Mouse (Mus musculus): Measurements from ENCODE around the gene Macrod2. TPM values are rescaled to one million over a fixed set of nuclear protein-coding genes. Genes with fewer than 3 reads are reported as not detected.

Gene Macrod2
- polyA plus RNA-seq, 1 experiment: 3.8 TPM

GRCm38 (mm10) chr2:142250383-142250782 lies 1855.3 kb downstream of the Macrod2 start:
- no peak for TF ChIP-seq CTCF (IDR thresholded peaks at IDR 0.05; ENCODE audit: extremely low read depth, insufficient read length, insufficient replicate concordance, low read depth, low read length)
- no peak for TF ChIP-seq POLR2A (IDR thresholded peaks at IDR 0.05; ENCODE audit: low read depth, low read length)
- no peak overlapping the region for H3K27ac ChIP-seq (ENCODE audit: insufficient read depth, low read depth, low read length)
- WGBS: 22% methylated on average over 4 of the region's 4 CpGs
- no peaks in the 10 kb centered on the region for H3K4me1 ChIP-seq (ENCODE audit: control insufficient read depth, insufficient read depth, insufficient read length, low read length)
- H3K4me3 ChIP-seq (ENCODE audit: low read depth, low read length): no peak overlapping the region
- H3K36me3 ChIP-seq (ENCODE audit: control insufficient read depth, insufficient read depth, low read length): no peaks in the 10 kb centered on the region
- no peaks in the 10 kb centered on the region for H3K27me3 ChIP-seq (ENCODE audit: control insufficient read depth, insufficient read depth, low read length)

GRCm38 (mm10) chr2:142251518-142251917 lies 1856.4 kb downstream of the Macrod2 start:
- H3K27me3 ChIP-seq (ENCODE audit: control insufficient read depth, insufficient read depth, low read length): no peaks in the 10 kb centered on the region
- no peaks in the 10 kb centered on the region for H3K36me3 ChIP-seq (ENCODE audit: control insufficient read depth, insufficient read depth, low read length)
- H3K27ac ChIP-seq (ENCODE audit: insufficient read depth, low read depth, low read length): no peak overlapping the region
- TF ChIP-seq CTCF (IDR thresholded peaks at IDR 0.05; ENCODE audit: extremely low read depth, insufficient read length, insufficient replicate concordance, low read depth, low read length): no peak
- TF ChIP-seq POLR2A (IDR thresholded peaks at IDR 0.05; ENCODE audit: low read depth, low read length): no peak
- WGBS: 60% methylated on average over 2 of the region's 2 CpGs
- H3K4me1 ChIP-seq (ENCODE audit: control insufficient read depth, insufficient read depth, insufficient read length, low read length): no peaks in the 10 kb centered on the region
- H3K4me3 ChIP-seq (ENCODE audit: low read depth, low read length): no peak overlapping the region

DNA sequence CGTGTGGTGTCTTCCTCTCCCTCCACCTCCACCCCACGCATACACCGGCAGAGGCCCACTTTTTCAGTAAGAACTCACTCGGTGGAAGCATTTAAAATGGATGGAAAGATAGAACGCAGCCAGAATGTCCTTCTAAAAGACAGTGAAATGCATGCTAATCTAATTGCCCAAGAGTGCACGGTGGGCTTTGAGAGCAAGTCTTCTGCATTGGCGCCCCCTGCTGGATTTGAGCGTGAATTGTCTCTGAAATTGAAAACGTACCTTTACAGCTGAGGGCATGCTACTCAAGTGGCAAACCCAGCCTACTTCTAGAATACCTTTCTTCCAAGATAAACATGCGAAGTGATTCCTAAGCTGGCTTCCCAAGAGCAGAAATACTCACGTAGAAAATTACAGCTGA lies 1858.8 kb downstream of the Macrod2 start:
- 22% methylated on average over 11 of the region's 11 CpGs for WGBS
- H3K27ac ChIP-seq (ENCODE audit: insufficient read depth, low read depth, low read length): no peak overlapping the region
- TF ChIP-seq CTCF (IDR thresholded peaks at IDR 0.05; ENCODE audit: extremely low read depth, insufficient read length, insufficient replicate concordance, low read depth, low read length): peak; percentile 53; the same call in 1 of the 2 replicates
- no peak for TF ChIP-seq POLR2A (IDR thresholded peaks at IDR 0.05; ENCODE audit: low read depth, low read length)

DNA sequence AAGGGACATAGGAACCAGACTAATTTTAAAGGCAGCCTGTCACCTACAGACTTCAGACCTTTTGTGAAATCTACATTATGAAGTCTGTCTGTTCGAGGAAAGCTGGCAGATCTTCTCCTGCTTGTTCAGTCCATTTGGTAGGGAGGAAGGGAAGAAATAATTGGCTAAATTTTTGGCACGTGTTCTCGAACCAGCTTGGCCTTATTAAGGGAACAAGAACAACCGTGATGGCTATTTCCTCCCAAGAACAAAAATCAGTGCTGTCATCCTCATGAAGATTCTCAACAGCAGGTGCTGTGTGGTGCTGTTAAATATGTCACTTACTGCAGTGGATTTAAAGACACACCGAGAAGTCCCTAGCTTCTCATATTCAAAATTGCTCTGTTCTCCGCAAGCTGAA lies 1859.5 kb downstream of the Macrod2 start:
- H3K4me1 ChIP-seq (ENCODE audit: control insufficient read depth, insufficient read depth, insufficient read length, low read length): no peaks in the 10 kb centered on the region
- H3K36me3 ChIP-seq (ENCODE audit: control insufficient read depth, insufficient read depth, low read length): no peaks in the 10 kb centered on the region
- no peak overlapping the region for H3K4me3 ChIP-seq (ENCODE audit: low read depth, low read length)
- H3K27me3 ChIP-seq (ENCODE audit: control insufficient read depth, insufficient read depth, low read length): no peaks in the 10 kb centered on the region
- TF ChIP-seq CTCF (IDR thresholded peaks at IDR 0.05; ENCODE audit: extremely low read depth, insufficient read length, insufficient replicate concordance, low read depth, low read length): no peak
- no peak for TF ChIP-seq POLR2A (IDR thresholded peaks at IDR 0.05; ENCODE audit: low read depth, low read length)
- 79% methylated on average over 6 of the region's 6 CpGs for WGBS
- no peak overlapping the region for H3K27ac ChIP-seq (ENCODE audit: insufficient read depth, low read depth, low read length)

More for the DNA sequence above, 1858.8 kb downstream of the Macrod2 start:
- Histone ChIP-seq H3K4me1 (ENCODE audit: control insufficient read depth, insufficient read depth, insufficient read length, low read length) (no peaks in the 10 kb centered on the region), H3K36me3 (ENCODE audit: control insufficient read depth, insufficient read depth, low read length) (no peaks in the 10 kb centered on the region), H3K4me3 (ENCODE audit: low read depth, low read length) (no peak overlapping the region), H3K27me3 (ENCODE audit: control insufficient read depth, insufficient read depth, low read length) (no peaks in the 10 kb centered on the region)

GRCm38 (mm10) chr2:142257501-142257900 lies 1862.4 kb downstream of the Macrod2 start:
- TF ChIP-seq CTCF (IDR thresholded peaks at IDR 0.05; ENCODE audit: extremely low read depth, insufficient read length, insufficient replicate concordance, low read depth, low read length) (no peak), POLR2A (IDR thresholded peaks at IDR 0.05; ENCODE audit: low read depth, low read length) (no peak)
- WGBS: 91% methylated on average over 1 of the region's 1 CpGs

DNA sequence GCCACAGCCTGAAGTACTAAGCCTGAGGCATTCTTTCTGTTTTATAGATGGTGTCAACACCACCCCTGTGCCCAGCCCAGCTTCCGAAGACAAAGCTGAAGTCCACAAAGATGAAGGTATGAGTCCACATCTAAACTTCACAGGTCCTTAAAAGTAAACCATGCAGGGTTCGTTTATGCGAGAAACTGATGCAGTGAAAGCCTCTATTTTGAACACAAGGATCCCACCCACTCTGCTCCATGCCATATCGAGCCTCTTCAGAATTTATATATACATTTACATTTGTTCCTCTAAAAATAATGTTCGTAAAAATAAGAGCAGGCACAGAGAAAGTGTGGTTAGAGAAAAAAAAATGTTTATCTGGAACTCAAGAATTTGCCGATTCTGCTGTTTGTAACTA lies 1865.9 kb downstream of the Macrod2 start:
- no peaks in the 10 kb centered on the region for H3K36me3 ChIP-seq (ENCODE audit: control insufficient read depth, insufficient read depth, low read length)
- 80% methylated on average over 6 of the region's 6 CpGs for WGBS
- no peak for TF ChIP-seq POLR2A (IDR thresholded peaks at IDR 0.05; ENCODE audit: low read depth, low read length)
- no peak for TF ChIP-seq CTCF (IDR thresholded peaks at IDR 0.05; ENCODE audit: extremely low read depth, insufficient read length, insufficient replicate concordance, low read depth, low read length)

More at GRCm38 (mm10) chr2:142257501-142257900, 1862.4 kb downstream of the Macrod2 start:
- Histone ChIP-seq H3K36me3 (ENCODE audit: control insufficient read depth, insufficient read depth, low read length) (no peaks in the 10 kb centered on the region), H3K4me1 (ENCODE audit: control insufficient read depth, insufficient read depth, insufficient read length, low read length) (no peaks in the 10 kb centered on the region), H3K27ac (ENCODE audit: insufficient read depth, low read depth, low read length) (no peak overlapping the region), H3K4me3 (ENCODE audit: low read depth, low read length) (no peak overlapping the region), H3K27me3 (ENCODE audit: control insufficient read depth, insufficient read depth, low read length) (no peaks in the 10 kb centered on the region)

GRCm38 (mm10) chr2:142264697-142265096 lies 1869.6 kb downstream of the Macrod2 start:
- Histone ChIP-seq H3K27ac (ENCODE audit: insufficient read depth, low read depth, low read length) (no peak overlapping the region), H3K4me1 (ENCODE audit: control insufficient read depth, insufficient read depth, insufficient read length, low read length) (no peaks in the 10 kb centered on the region), H3K27me3 (ENCODE audit: control insufficient read depth, insufficient read depth, low read length) (no peaks in the 10 kb centered on the region), H3K4me3 (ENCODE audit: low read depth, low read length) (no peak overlapping the region), H3K36me3 (ENCODE audit: control insufficient read depth, insufficient read depth, low read length) (no peaks in the 10 kb centered on the region)
- TF ChIP-seq CTCF (IDR thresholded peaks at IDR 0.05; ENCODE audit: extremely low read depth, insufficient read length, insufficient replicate concordance, low read depth, low read length) (no peak), POLR2A (IDR thresholded peaks at IDR 0.05; ENCODE audit: low read depth, low read length) (no peak)
- WGBS: 67% methylated on average over 2 of the region's 2 CpGs

More for the DNA sequence above, 1865.9 kb downstream of the Macrod2 start:
- Histone ChIP-seq H3K4me3 (ENCODE audit: low read depth, low read length) (no peak overlapping the region), H3K27me3 (ENCODE audit: control insufficient read depth, insufficient read depth, low read length) (no peaks in the 10 kb centered on the region), H3K27ac (ENCODE audit: insufficient read depth, low read depth, low read length) (no peak overlapping the region), H3K4me1 (ENCODE audit: control insufficient read depth, insufficient read depth, insufficient read length, low read length) (no peaks in the 10 kb centered on the region)
